Mouse (Mus musculus) E14TG2a.4 (cell line): ENCODE measurements around the gene Adamtsl2.

Experiments
- CTCF ChIP-seq: conservative IDR thresholded peaks from 2 replicates; pipeline ENCODE4 v1.5.1; 2014; ENCODE audit warnings: low read length
- NANOG ChIP-seq: IDR thresholded peaks from 2 replicates; pipeline ENCODE4 v1.6.1; 2014; ENCODE audit warnings: borderline replicate concordance, low read length, mixed read lengths
- POU5F1 ChIP-seq: IDR thresholded peaks from 2 replicates; pipeline ENCODE4 v1.6.1; 2014; ENCODE audit warnings: low read length, borderline replicate concordance

DNA sequence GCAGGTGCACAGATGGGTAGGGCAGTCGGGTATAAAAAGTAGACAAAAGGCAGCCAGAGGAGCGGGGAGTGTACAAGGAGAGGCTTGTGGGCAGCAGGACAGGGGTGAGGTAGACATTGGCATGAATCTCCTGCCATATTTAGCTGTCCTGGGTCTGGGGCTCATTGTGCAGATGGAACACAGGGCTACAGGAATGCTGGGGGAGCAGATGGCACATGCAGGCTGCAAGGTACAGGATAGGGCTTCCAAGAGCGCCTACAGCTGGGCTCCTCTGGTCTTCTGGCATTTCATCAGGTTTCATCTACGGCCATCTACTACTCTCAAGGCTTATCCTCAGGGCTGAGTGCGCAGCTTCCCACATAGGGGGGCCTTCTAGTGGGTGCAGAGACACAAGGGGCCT is 29.9 kb downstream of the Adamtsl2 start:
- TF ChIP-seq CTCF (no peak), NANOG (no peak), POU5F1 (no peak)
